Mouse (Mus musculus): Measurements from ENCODE around the gene Sgms2. TPM values are rescaled to one million over a fixed set of nuclear protein-coding genes. Genes with fewer than 3 reads are reported as not detected.

The Sgms2 gene
- polyA plus RNA-seq, 1 experiment from 2014 or later: 8.8 TPM

- Histone ChIP-seq H3K36me3 (ENCODE audit: control insufficient read depth, insufficient read depth, low read length) (no peaks in the 10 kb centered on the region), H3K4me1 (ENCODE audit: control insufficient read depth, insufficient read depth, low read length) (no peaks in the 10 kb centered on the region), H3K27me3 (ENCODE audit: control insufficient read depth, insufficient read depth, low read length) (no peaks in the 10 kb centered on the region), H3K27ac (ENCODE audit: low read length) (no peak overlapping the region), H3K4me2 (replicated peaks; ENCODE audit: low read depth, low read length) (no peak overlapping the region), H3K4me3 (ENCODE audit: low read depth, low read length) (no peak overlapping the region), H3K9ac (replicated peaks; ENCODE audit: low read depth, low read length) (no peak overlapping the region), H3K9me3 (ENCODE audit: control insufficient read depth, low read depth, low read length) (no peaks in the 10 kb centered on the region)
- no peak for ATAC-seq (ENCODE audit: insufficient number of reproducible peaks, insufficient read depth, low FRiP score, low read depth)
- WGBS: 82% methylated on average over 7 of the region's 7 CpGs
Observed at GRCm38 (mm10) chr3:131516332-131516999, 25.3 kb upstream of the Sgms2 start.

GRCm38 (mm10) chr3:131511616-131512015, 20.4 kb upstream of the Sgms2 start:
- no peak overlapping the region for H3K9ac ChIP-seq (replicated peaks; ENCODE audit: low read depth, low read length)
- 59% methylated on average over 8 of the region's 8 CpGs for WGBS
- no peak overlapping the region for H3K4me2 ChIP-seq (replicated peaks; ENCODE audit: low read depth, low read length)
- no peak overlapping the region for H3K27ac ChIP-seq (ENCODE audit: low read length)
- no peaks in the 10 kb centered on the region for H3K4me1 ChIP-seq (ENCODE audit: control insufficient read depth, insufficient read depth, low read length)
- no peaks in the 10 kb centered on the region for H3K36me3 ChIP-seq (ENCODE audit: control insufficient read depth, insufficient read depth, low read length)
- H3K4me3 ChIP-seq (ENCODE audit: low read depth, low read length): no peak overlapping the region
- ATAC-seq (ENCODE audit: insufficient number of reproducible peaks, insufficient read depth, low FRiP score, low read depth): no peak
- H3K9me3 ChIP-seq (ENCODE audit: control insufficient read depth, low read depth, low read length): no peaks in the 10 kb centered on the region
- no peaks in the 10 kb centered on the region for H3K27me3 ChIP-seq (ENCODE audit: control insufficient read depth, insufficient read depth, low read length)

- no peak overlapping the region for H3K4me2 ChIP-seq (replicated peaks; ENCODE audit: low read depth, low read length)
- 46% methylated on average over 2 of the region's 2 CpGs for WGBS
- no peak overlapping the region for H3K27ac ChIP-seq (ENCODE audit: low read length)
- ATAC-seq (ENCODE audit: insufficient number of reproducible peaks, insufficient read depth, low FRiP score, low read depth): no peak
- no peaks in the 10 kb centered on the region for H3K27me3 ChIP-seq (ENCODE audit: control insufficient read depth, insufficient read depth, low read length)
- no peaks in the 10 kb centered on the region for H3K4me1 ChIP-seq (ENCODE audit: control insufficient read depth, insufficient read depth, low read length)
- H3K9ac ChIP-seq (replicated peaks; ENCODE audit: low read depth, low read length): no peak overlapping the region
- H3K9me3 ChIP-seq (ENCODE audit: control insufficient read depth, low read depth, low read length): no peaks in the 10 kb centered on the region
- H3K36me3 ChIP-seq (ENCODE audit: control insufficient read depth, insufficient read depth, low read length): no peaks in the 10 kb centered on the region
- H3K4me3 ChIP-seq (ENCODE audit: low read depth, low read length): no peak overlapping the region
Observed at GRCm38 (mm10) chr3:131508024-131508423, 16.8 kb upstream of the Sgms2 start.

DNA sequence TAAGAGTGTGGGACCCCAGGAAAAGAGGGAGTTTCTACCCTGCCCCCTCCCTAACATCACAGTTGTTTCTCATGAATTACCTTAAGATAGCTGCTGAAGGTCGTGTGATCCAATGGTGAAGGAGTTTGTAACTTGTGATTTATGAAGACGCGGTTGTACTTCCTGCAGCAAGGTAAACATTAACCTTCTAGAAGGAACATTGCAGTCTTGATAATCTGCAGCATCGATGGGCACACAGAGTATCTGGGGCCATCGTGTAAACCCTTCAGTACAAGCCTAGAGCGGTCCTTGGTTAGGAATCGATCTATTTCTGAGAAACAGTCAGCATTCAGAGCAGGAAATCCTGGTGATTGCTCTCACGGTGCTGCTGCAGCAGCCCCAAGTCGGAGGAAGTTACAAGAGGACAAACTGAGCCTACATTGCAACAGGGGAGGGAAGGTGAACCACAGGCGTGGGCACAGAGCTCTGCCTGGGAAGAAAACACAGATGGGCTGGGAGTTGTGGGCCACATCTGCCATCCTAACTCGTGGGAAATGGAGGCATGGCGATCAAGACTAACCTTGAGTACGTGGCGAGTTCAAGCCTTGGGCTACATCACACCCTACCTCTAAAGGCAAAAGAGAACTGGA, 13.5 kb upstream of the Sgms2 start:
- no peaks in the 10 kb centered on the region for H3K27me3 ChIP-seq (ENCODE audit: control insufficient read depth, insufficient read depth, low read length)
- H3K27ac ChIP-seq (ENCODE audit: low read length): no peak overlapping the region
- ATAC-seq (ENCODE audit: insufficient number of reproducible peaks, insufficient read depth, low FRiP score, low read depth): no peak
- H3K9me3 ChIP-seq (ENCODE audit: control insufficient read depth, low read depth, low read length): no peaks in the 10 kb centered on the region
- no peak overlapping the region for H3K4me3 ChIP-seq (ENCODE audit: low read depth, low read length)
- WGBS: 76% methylated on average over 14 of the region's 14 CpGs
- H3K4me2 ChIP-seq (replicated peaks; ENCODE audit: low read depth, low read length): no peak overlapping the region
- no peak overlapping the region for H3K9ac ChIP-seq (replicated peaks; ENCODE audit: low read depth, low read length)
- H3K4me1 ChIP-seq (ENCODE audit: control insufficient read depth, insufficient read depth, low read length): no peaks in the 10 kb centered on the region
- H3K36me3 ChIP-seq (ENCODE audit: control insufficient read depth, insufficient read depth, low read length): no peaks in the 10 kb centered on the region

DNA sequence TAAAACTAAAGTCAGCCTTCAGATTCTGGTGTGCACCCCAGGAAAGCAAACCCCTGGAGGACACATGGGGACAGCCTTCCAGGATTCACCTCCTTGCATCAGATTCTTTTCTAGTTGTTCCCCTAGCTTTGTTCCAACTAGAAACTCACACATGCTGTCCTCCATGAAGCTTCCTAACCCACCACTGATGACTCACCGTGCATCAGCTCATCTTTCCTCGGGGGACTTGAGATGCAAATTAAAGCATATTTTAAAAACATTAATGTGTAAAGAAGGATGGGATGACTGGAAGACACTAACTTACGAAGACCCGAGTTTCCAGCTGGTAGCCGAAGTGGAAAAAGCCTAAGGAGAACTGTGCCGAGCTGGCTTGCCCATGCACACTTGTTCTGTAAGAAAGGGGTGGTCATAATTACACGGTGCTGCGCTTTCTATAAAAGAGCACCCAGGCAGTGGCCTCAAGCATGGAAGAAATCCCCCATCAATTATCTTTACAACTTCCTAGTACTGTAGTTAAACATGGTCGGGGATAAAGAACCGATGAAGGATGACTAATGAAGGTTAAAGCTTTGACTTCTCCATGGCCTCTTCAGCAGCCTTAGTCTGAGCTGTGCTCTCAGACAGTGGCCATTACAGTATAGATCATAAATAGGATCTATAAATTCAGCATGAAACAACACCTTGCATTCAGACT, 10.6 kb upstream of the Sgms2 start:
- Histone ChIP-seq H3K9ac (replicated peaks; ENCODE audit: low read depth, low read length) (no peak overlapping the region), H3K27me3 (ENCODE audit: control insufficient read depth, insufficient read depth, low read length) (no peaks in the 10 kb centered on the region), H3K27ac (ENCODE audit: low read length) (no peak overlapping the region), H3K4me1 (ENCODE audit: control insufficient read depth, insufficient read depth, low read length) (no peaks in the 10 kb centered on the region), H3K4me2 (replicated peaks; ENCODE audit: low read depth, low read length) (no peak overlapping the region), H3K9me3 (ENCODE audit: control insufficient read depth, low read depth, low read length) (no peaks in the 10 kb centered on the region), H3K36me3 (ENCODE audit: control insufficient read depth, insufficient read depth, low read length) (no peaks in the 10 kb centered on the region), H3K4me3 (ENCODE audit: low read depth, low read length) (no peak overlapping the region)
- 77% methylated on average over 10 of the region's 10 CpGs for WGBS
- ATAC-seq (ENCODE audit: insufficient number of reproducible peaks, insufficient read depth, low FRiP score, low read depth): no peak

DNA sequence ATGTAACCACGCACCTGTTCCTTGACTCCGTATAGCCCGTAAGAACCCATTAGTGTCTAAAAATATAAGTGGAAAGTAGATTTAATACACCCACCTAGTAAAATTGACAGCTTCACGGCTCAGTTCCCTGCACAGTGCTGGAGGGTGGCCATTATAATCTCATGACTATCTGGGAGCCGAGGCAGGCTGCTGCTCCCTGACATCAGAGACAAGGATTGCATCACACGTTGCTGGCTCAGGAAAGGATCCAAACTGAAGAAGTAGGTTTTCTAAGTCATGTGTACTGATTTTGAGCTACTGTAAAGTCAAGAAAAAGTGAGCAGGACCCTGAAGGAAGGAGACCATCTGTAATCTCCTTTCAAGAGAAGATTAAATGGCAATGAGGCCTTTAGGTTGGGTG, 8.4 kb upstream of the Sgms2 start:
- no peaks in the 10 kb centered on the region for H3K9me3 ChIP-seq (ENCODE audit: control insufficient read depth, low read depth, low read length)
- H3K9ac ChIP-seq (replicated peaks; ENCODE audit: low read depth, low read length): no peak overlapping the region
- H3K36me3 ChIP-seq (ENCODE audit: control insufficient read depth, insufficient read depth, low read length): no peaks in the 10 kb centered on the region
- WGBS: 87% methylated on average over 6 of the region's 6 CpGs
- no peak overlapping the region for H3K27ac ChIP-seq (ENCODE audit: low read length)
- ATAC-seq (ENCODE audit: insufficient number of reproducible peaks, insufficient read depth, low FRiP score, low read depth): no peak
- no peaks in the 10 kb centered on the region for H3K27me3 ChIP-seq (ENCODE audit: control insufficient read depth, insufficient read depth, low read length)
- no peak overlapping the region for H3K4me2 ChIP-seq (replicated peaks; ENCODE audit: low read depth, low read length)
- H3K4me1 ChIP-seq (ENCODE audit: control insufficient read depth, insufficient read depth, low read length): no peaks in the 10 kb centered on the region
- no peak overlapping the region for H3K4me3 ChIP-seq (ENCODE audit: low read depth, low read length)

GRCm38 (mm10) chr3:131496506-131497122, 5.4 kb upstream of the Sgms2 start:
- Histone ChIP-seq H3K4me1 (ENCODE audit: control insufficient read depth, insufficient read depth, low read length) (0 out of 2 replicates have a peak, but pooled peaks cover 3% of the 10 kb centered on the region), H3K4me3 (ENCODE audit: low read depth, low read length) (no peak overlapping the region), H3K4me2 (replicated peaks; ENCODE audit: low read depth, low read length) (no peak overlapping the region), H3K9me3 (ENCODE audit: control insufficient read depth, low read depth, low read length) (no peaks in the 10 kb centered on the region), H3K9ac (replicated peaks; ENCODE audit: low read depth, low read length) (no peak overlapping the region), H3K36me3 (ENCODE audit: control insufficient read depth, insufficient read depth, low read length) (no peaks in the 10 kb centered on the region), H3K27ac (ENCODE audit: low read length) (no peak overlapping the region), H3K27me3 (ENCODE audit: control insufficient read depth, insufficient read depth, low read length) (no peaks in the 10 kb centered on the region)
- 77% methylated on average over 10 of the region's 10 CpGs for WGBS
- ATAC-seq (ENCODE audit: insufficient number of reproducible peaks, insufficient read depth, low FRiP score, low read depth): no peak

- WGBS: 78% methylated on average over 1 of the region's 1 CpGs
- Histone ChIP-seq H3K4me1 (ENCODE audit: control insufficient read depth, insufficient read depth, low read length) (0 out of 2 replicates have a peak, but pooled peaks cover 3% of the 10 kb centered on the region), H3K4me2 (replicated peaks; ENCODE audit: low read depth, low read length) (no peak overlapping the region), H3K9ac (replicated peaks; ENCODE audit: low read depth, low read length) (no peak overlapping the region), H3K27me3 (ENCODE audit: control insufficient read depth, insufficient read depth, low read length) (no peaks in the 10 kb centered on the region), H3K9me3 (ENCODE audit: control insufficient read depth, low read depth, low read length) (no peaks in the 10 kb centered on the region), H3K36me3 (ENCODE audit: control insufficient read depth, insufficient read depth, low read length) (no peaks in the 10 kb centered on the region), H3K27ac (ENCODE audit: low read length) (no peak overlapping the region), H3K4me3 (ENCODE audit: low read depth, low read length) (no peak overlapping the region)
- ATAC-seq (ENCODE audit: insufficient number of reproducible peaks, insufficient read depth, low FRiP score, low read depth): no peak
Observed at GRCm38 (mm10) chr3:131495076-131495475, 3.9 kb upstream of the Sgms2 start.

All from stomach, embryonic 14.5 days (tissue).